Comparison of ENCODE assay signal across 8 mouse cellular contexts in the genomic region with DNA sequence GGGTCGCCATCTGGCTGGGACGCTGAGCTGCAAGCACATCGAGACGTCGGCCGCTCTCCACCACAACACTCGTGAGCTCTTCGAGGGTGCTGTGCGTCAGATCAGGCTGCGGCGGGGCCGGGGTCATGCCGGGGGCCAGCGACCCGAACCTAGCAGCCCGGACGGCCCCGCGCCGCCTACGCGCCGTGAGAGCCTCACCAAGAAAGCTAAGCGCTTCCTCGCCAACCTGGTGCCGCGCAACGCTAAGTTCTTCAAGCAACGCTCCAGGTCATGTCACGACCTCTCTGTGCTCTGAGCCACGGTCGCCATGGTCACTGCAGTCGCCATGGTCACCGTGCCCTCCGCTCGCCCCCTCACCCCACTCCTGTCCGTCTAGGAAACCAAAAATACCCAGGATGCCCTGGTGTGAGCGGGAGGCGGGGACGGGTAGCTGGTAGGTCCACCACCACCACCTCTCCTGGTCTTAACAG. TPM values are rescaled to one million over a fixed set of nuclear protein-coding genes. Genes with fewer than 3 reads are reported as not detected.
DNase-seq lines count a peak whose midpoint lies in the region; ATAC-seq and TF ChIP-seq lines count a peak whose summit lies in the region.

No protein-coding gene starts in this region.

- H3K4me2 ChIP-seq in forebrain, postnatal 0 days (ENCODE audit: low read depth): peak overlapping the region; percentile 50
- peak overlapping the region; percentile 68 for H3K4me2 ChIP-seq in kidney, embryonic 16.5 days (replicated peaks; ENCODE audit: low read depth, low read length)

- 0 out of 2 replicates have a peak, but pooled peaks cover 3% of the 10 kb centered on the region for H3K4me1 ChIP-seq in forebrain, postnatal 0 days (ENCODE audit: insufficient read depth)
- H3K4me1 ChIP-seq in kidney, embryonic 16.5 days (ENCODE audit: insufficient read depth, low read length): peaks cover 24% of the 10 kb centered on the region
- H3K4me1 ChIP-seq in testis, adult 2 months (ENCODE audit: control insufficient read depth, insufficient read depth, low read length): peaks cover 22% of the 10 kb centered on the region

- ATAC-seq in activated CD4-positive, CD25-positive, alpha-beta regulatory T cell, adult 4 months: peak; percentile 60
- ATAC-seq in forebrain, postnatal 0 days: no peak
- peak; percentile 27; the same call in 1 of the 2 replicates for ATAC-seq in kidney, embryonic 16.5 days (ENCODE audit: low FRiP score, low TSS enrichment)

- TF ChIP-seq CTCF in forebrain, postnatal 0 days (IDR thresholded peaks at IDR 0.05; ENCODE audit: low read depth): no peak; the same call in 1 of the 2 replicates
- TF ChIP-seq CTCF in testis, adult 2 months (IDR thresholded peaks at IDR 0.05; ENCODE audit: control insufficient read depth, insufficient read depth, insufficient replicate concordance, low read depth, low read length): no peak

- peak; percentile 66 to 82 for DNase-seq in adrenal gland, adult (ENCODE audit: inconsistent age in 2 of 2, low spot score in 1 of 2)
- DNase-seq in adrenal gland, postnatal 4 days (ENCODE audit: low spot score in 2 of 2): no peak
- no peak for DNase-seq in forebrain, postnatal 0 days
- DNase-seq in mesoderm, embryonic 11.5 days (ENCODE audit: low read depth, low spot score): peak; percentile 63
- DNase-seq in gastrocnemius, adult 8-10 months (ENCODE audit: low spot score in 2 of 2): no peak

- 4% methylated on average over 40 of the region's 40 CpGs for WGBS in forebrain, postnatal 0 days
- 1% methylated on average over 40 of the region's 40 CpGs for WGBS in kidney, embryonic 16.5 days

- peak overlapping the region; percentile 25 for H3K4me3 ChIP-seq in forebrain, postnatal 0 days (ENCODE audit: low read depth, low read length)
- peak overlapping the region; percentile 50 for H3K4me3 ChIP-seq in kidney, embryonic 16.5 days (ENCODE audit: low read length)
- peak overlapping the region; percentile 82 for H3K4me3 ChIP-seq in testis, adult 2 months (ENCODE audit: control insufficient read depth, low read depth, low read length)

- TF ChIP-seq POLR2A in testis, adult 2 months (IDR thresholded peaks at IDR 0.05; ENCODE audit: control insufficient read depth, low read depth, low read length): peak; percentile 32; the same call in 1 of the 2 replicates

- H3K27ac ChIP-seq in forebrain, postnatal 0 days (ENCODE audit: low read depth, low read length): no peak overlapping the region
- no peak overlapping the region for H3K27ac ChIP-seq in kidney, embryonic 16.5 days (ENCODE audit: low read length)
- no peak overlapping the region for H3K27ac ChIP-seq in testis, adult 2 months (ENCODE audit: control insufficient read depth, insufficient read depth, low read depth, low read length)

- H3K36me3 ChIP-seq in forebrain, postnatal 0 days (ENCODE audit: insufficient read depth): peaks cover 3% of the 10 kb centered on the region; the same call in 1 of the 2 replicates
- H3K36me3 ChIP-seq in kidney, embryonic 16.5 days (ENCODE audit: insufficient read depth, low read length): no peaks in the 10 kb centered on the region
- H3K36me3 ChIP-seq in testis, adult 2 months (ENCODE audit: control insufficient read depth, insufficient read depth, low read length): no peaks in the 10 kb centered on the region

- H3K27me3 ChIP-seq in forebrain, postnatal 0 days (ENCODE audit: insufficient read depth, low read length): no peaks in the 10 kb centered on the region
- H3K27me3 ChIP-seq in kidney, embryonic 16.5 days (ENCODE audit: insufficient read depth, low read length): peaks cover 12% of the 10 kb centered on the region; the same call in 1 of the 2 replicates
- no peaks in the 10 kb centered on the region for H3K27me3 ChIP-seq in testis, adult 2 months (ENCODE audit: control insufficient read depth, insufficient read depth, low read length)

- peak overlapping the region; percentile 37; the same call in 1 of the 2 replicates for H3K9ac ChIP-seq in forebrain, postnatal 0 days
- H3K9ac ChIP-seq in kidney, embryonic 16.5 days (replicated peaks; ENCODE audit: low read length): peak overlapping the region; percentile 66

- H3K9me3 ChIP-seq in forebrain, postnatal 0 days (ENCODE audit: low read length): no peaks in the 10 kb centered on the region
- no peaks in the 10 kb centered on the region for H3K9me3 ChIP-seq in kidney, embryonic 16.5 days (ENCODE audit: low read length)

RNA-seq across cellular contexts. Expression of gene Rem2, which starts 3.6 kb away (rescaled TPM):
- 1 to 10 TPM; 1.6 to 2.3 TPM for total RNA-seq in adrenal gland, postnatal 4 days (2021)
- under 1 TPM; 0.57 TPM for polyA plus RNA-seq in activated CD4-positive, CD25-positive, alpha-beta regulatory T cell, adult 4 months (2017; shearing (Covaris generic))
- 25.5 and 31.0 TPM in 2 replicates for total RNA-seq in forebrain, postnatal 0 days (2014; rRNA removed)
- polyA plus RNA-seq in forebrain, postnatal 0 days (2015; fragmentation: Nextera tagmentation; extraction: Ambion mirVana): 22.5 and 28.0 TPM in 2 replicates
- 6.7 and 7.4 TPM in 2 replicates for polyA plus RNA-seq in kidney, embryonic 16.5 days (2015; fragmentation: Nextera tagmentation; extraction: Ambion mirVana)
- polyA plus RNA-seq in testis, adult 2 months (2012; rRNA removed): 0.25 and 0.28 TPM in 2 replicates
- not detected for total RNA-seq in gastrocnemius, adult 8-10 months (2022)

RNA-seq across cellular contexts. Expression of gene Lrp10, which starts 15.5 kb away (rescaled TPM):
- 10 to 100 TPM; 77.0 to 88.0 TPM for total RNA-seq in adrenal gland, postnatal 4 days (2021)
- polyA plus RNA-seq in activated CD4-positive, CD25-positive, alpha-beta regulatory T cell, adult 4 months (2017; shearing (Covaris generic)): 10 to 100 TPM; 57.4 to 62.2 TPM
- total RNA-seq in forebrain, postnatal 0 days (2014; rRNA removed): 39.6 and 45.8 TPM in 2 replicates
- 38.0 and 38.5 TPM in 2 replicates for polyA plus RNA-seq in forebrain, postnatal 0 days (2015; fragmentation: Nextera tagmentation; extraction: Ambion mirVana)
- polyA plus RNA-seq in kidney, embryonic 16.5 days (2015; fragmentation: Nextera tagmentation; extraction: Ambion mirVana): 58.8 and 65.1 TPM in 2 replicates
- 13.8 and 15.6 TPM in 2 replicates for polyA plus RNA-seq in testis, adult 2 months (2012; rRNA removed)
- 10 to 100 TPM; 23.5 to 34.0 (median 29.5) TPM for total RNA-seq in gastrocnemius, adult 8-10 months (2022)

RNA-seq across cellular contexts. Expression of gene Prmt5, which starts 37.8 kb away (rescaled TPM):
- total RNA-seq in adrenal gland, postnatal 4 days (2021): 10 to 100 TPM; 47.0 to 51.8 TPM
- polyA plus RNA-seq in activated CD4-positive, CD25-positive, alpha-beta regulatory T cell, adult 4 months (2017; shearing (Covaris generic)): 10 to 100 TPM; 31.4 to 32.9 TPM
- 85.4 and 87.1 TPM in 2 replicates for total RNA-seq in forebrain, postnatal 0 days (2014; rRNA removed)
- polyA plus RNA-seq in forebrain, postnatal 0 days (2015; fragmentation: Nextera tagmentation; extraction: Ambion mirVana): 87.0 and 100 TPM in 2 replicates
- polyA plus RNA-seq in kidney, embryonic 16.5 days (2015; fragmentation: Nextera tagmentation; extraction: Ambion mirVana): 102 and 108 TPM in 2 replicates
- 17.5 and 19.0 TPM in 2 replicates for polyA plus RNA-seq in testis, adult 2 months (2012; rRNA removed)
- 10 to 100 TPM; 31.0 to 35.9 (median 32.5) TPM for total RNA-seq in gastrocnemius, adult 8-10 months (2022)

RNA-seq across cellular contexts. Expression of gene Mmp14, which starts 48.1 kb away (rescaled TPM):
- total RNA-seq in adrenal gland, postnatal 4 days (2021): 100 to 1,000 TPM; 215 to 216 TPM
- polyA plus RNA-seq in activated CD4-positive, CD25-positive, alpha-beta regulatory T cell, adult 4 months (2017; shearing (Covaris generic)): under 1 TPM; 0.24 to 0.25 TPM
- total RNA-seq in forebrain, postnatal 0 days (2014; rRNA removed): 29.0 and 40.7 TPM in 2 replicates
- 32.5 and 39.1 TPM in 2 replicates for polyA plus RNA-seq in forebrain, postnatal 0 days (2015; fragmentation: Nextera tagmentation; extraction: Ambion mirVana)
- 152 and 156 TPM in 2 replicates for polyA plus RNA-seq in kidney, embryonic 16.5 days (2015; fragmentation: Nextera tagmentation; extraction: Ambion mirVana)
- 16.8 and 17.4 TPM in 2 replicates for polyA plus RNA-seq in testis, adult 2 months (2012; rRNA removed)
- 1 to 10 TPM; 2.8 to 6.3 (median 3.7) TPM for total RNA-seq in gastrocnemius, adult 8-10 months (2022)

RNA-seq across cellular contexts. Expression of gene Mrpl52, which starts 52.8 kb away (rescaled TPM):
- 100 to 1,000 TPM; 219 to 235 TPM for total RNA-seq in adrenal gland, postnatal 4 days (2021)
- polyA plus RNA-seq in activated CD4-positive, CD25-positive, alpha-beta regulatory T cell, adult 4 months (2017; shearing (Covaris generic)): 100 to 1,000 TPM; 315 to 319 TPM
- 151 and 217 TPM in 2 replicates for total RNA-seq in forebrain, postnatal 0 days (2014; rRNA removed)
- polyA plus RNA-seq in forebrain, postnatal 0 days (2015; fragmentation: Nextera tagmentation; extraction: Ambion mirVana): 277 and 336 TPM in 2 replicates
- 202 and 227 TPM in 2 replicates for polyA plus RNA-seq in kidney, embryonic 16.5 days (2015; fragmentation: Nextera tagmentation; extraction: Ambion mirVana)
- polyA plus RNA-seq in testis, adult 2 months (2012; rRNA removed): 85.4 and 140 TPM in 2 replicates
- 100 to 1,000 TPM; 104 to 126 (median 117) TPM for total RNA-seq in gastrocnemius, adult 8-10 months (2022)

Comparison
In these comparisons a context has a peak if more than half of its experiments do, and no peak if none do; other contexts are left out.
1. DNase-seq: peak in adrenal gland, adult (2 of 2) and mesoderm, embryonic 11.5 days (single experiment); none in adrenal gland, postnatal 4 days (0 of 2), forebrain, postnatal 0 days (single experiment) and gastrocnemius, adult 8-10 months (0 of 2).
2. H3K4me3 ChIP-seq: peak in every context shown above with its lines; median percentile 82 in testis, adult 2 months; 50 in kidney, embryonic 16.5 days; 25 in forebrain, postnatal 0 days.